Mouse (Mus musculus) ES-Bruce4 (cell line): ENCODE data around the gene Itfg1.
A peak's percentile ranks its signal among the peaks of the same experiment; 100 is the strongest.

ENCODE experiments used
- CTCF ChIP-seq: IDR thresholded peaks from one replicate; pipeline ENCODE4 v1.8.1; 2011; ENCODE audit warnings: low read depth, low read length
- POLR2A ChIP-seq: IDR thresholded peaks from one replicate; pipeline ENCODE4 v1.8.1; 2011; ENCODE audit warnings: low read length; ENCODE audit not compliant: insufficient read depth

DNA sequence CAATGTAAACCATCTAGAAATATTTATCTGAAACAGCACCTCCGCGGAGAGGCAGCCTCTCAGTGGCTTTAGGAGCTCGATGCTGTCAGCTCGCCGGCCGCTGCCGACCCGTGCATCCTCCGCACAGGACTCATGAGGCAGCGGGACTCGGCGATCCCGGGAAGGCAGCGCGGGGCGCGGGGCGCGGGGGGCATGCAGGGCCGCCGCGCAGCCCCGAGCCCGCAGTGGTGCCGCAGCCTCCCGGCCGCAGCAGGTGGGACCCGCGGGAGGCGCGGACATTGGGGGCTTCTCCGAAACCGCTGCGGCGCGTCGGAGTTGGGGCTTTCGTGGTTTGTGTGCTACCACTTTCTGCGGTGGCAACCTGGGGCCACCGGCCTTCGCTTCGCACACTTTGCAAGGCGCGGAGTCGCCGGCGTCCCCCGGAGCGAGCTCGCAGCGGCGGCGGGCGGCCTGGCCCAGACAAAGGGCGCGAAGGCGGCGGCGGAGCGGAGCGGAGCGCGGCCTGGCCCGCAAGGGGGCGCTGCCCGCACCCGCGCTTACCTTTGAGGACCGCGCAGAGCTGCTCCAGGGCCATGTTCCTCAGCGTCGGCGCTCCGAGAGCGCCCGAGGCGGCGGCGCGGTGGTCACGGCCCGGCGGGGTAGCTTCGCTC is 140.5 kb downstream of the Itfg1 start:
- no peak for TF ChIP-seq POLR2A
- peak; percentile 56 for TF ChIP-seq CTCF
